Mouse (Mus musculus) thymus, adult 2 months (tissue): ENCODE measurements around the gene Ghsr.

Experiments
- CTCF ChIP-seq: fragments of 200-500 bp; IDR thresholded peaks from 2 replicates; pipeline ENCODE4 v1.5.1; 2012; ENCODE audit warnings: mild to moderate bottlenecking, control low read depth, low read length, moderate library complexity, borderline replicate concordance; ENCODE audit not compliant: control insufficient read depth, poor library complexity, insufficient read depth; ENCODE audit errors: extremely low read depth
- POLR2A ChIP-seq: fragments of 200-500 bp; IDR thresholded peaks from 2 replicates; pipeline ENCODE4 v1.6.1; 2012; ENCODE audit warnings: mild to moderate bottlenecking, low read length, control low read depth, moderate library complexity; ENCODE audit not compliant: control insufficient read depth, poor library complexity, insufficient read depth; ENCODE audit errors: extremely low read depth

DNA sequence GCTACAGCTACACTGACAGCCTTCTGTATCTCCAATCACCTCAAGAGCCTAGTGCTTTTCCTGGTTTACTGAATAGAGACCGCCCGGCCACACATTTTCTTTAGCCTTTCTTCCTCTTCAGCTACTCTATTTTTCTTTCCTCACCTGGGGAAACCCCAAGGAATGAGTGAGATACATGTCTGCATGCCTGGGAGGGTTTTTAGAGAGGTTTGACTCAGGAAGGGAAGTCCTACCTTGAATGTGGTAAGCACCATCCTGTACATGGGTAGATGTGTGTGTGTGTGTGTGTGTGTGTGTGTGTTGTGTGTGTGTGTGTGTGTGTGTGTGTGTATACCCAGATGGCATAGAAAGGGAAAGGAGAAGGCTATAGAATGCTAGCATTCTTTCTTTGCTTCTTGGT lies 40.1 kb downstream of the Ghsr start:
- TF ChIP-seq CTCF: no peak
- TF ChIP-seq POLR2A: no peak
